Mouse (Mus musculus): ENCODE measurements at regions not wholly inside any gene's neighbourhood (a gene's known extent, or its start where the extent isn't known, plus 50 kb on each side); places are given as distances from the start of the nearest gene placed in this dataset.

- Histone ChIP-seq H3K27me3 (ENCODE audit: control insufficient read depth, insufficient read depth, low read length) (no peaks in the 10 kb centered on the region), H3K9me3 (replicated peaks; ENCODE audit: control insufficient read depth, low read length) (no peaks in the 10 kb centered on the region), H3K4me3 (replicated peaks; ENCODE audit: low read length) (no peak overlapping the region), H3K36me3 (ENCODE audit: control insufficient read depth, insufficient read depth, low read length) (no peaks in the 10 kb centered on the region), H3K27ac (ENCODE audit: low read length) (no peak overlapping the region), H3K9ac (ENCODE audit: low read length) (no peak overlapping the region), H3K4me2 (ENCODE audit: low read depth, low read length) (no peak overlapping the region), H3K4me1 (ENCODE audit: control insufficient read depth, insufficient read depth, low read length) (peaks cover 3% of the 10 kb centered on the region; the same call in 1 of the 2 replicates)
- 0 out of 2 replicates have a peak, but pooled peaks have one; percentile 47 for ATAC-seq (ENCODE audit: insufficient read depth, low FRiP score)
- WGBS: 65% methylated on average over 3 of the region's 3 CpGs
These were observed 65.5 kb upstream of the Gm11983 start for GRCm38 (mm10) chr11:6902991-6903390.

GRCm38 (mm10) chr11:6902271-6902670, 64.8 kb upstream of the Gm11983 start:
- no peak overlapping the region for H3K9ac ChIP-seq (ENCODE audit: low read length)
- no peak overlapping the region for H3K27ac ChIP-seq (ENCODE audit: low read length)
- H3K36me3 ChIP-seq (ENCODE audit: control insufficient read depth, insufficient read depth, low read length): no peaks in the 10 kb centered on the region
- no peaks in the 10 kb centered on the region for H3K27me3 ChIP-seq (ENCODE audit: control insufficient read depth, insufficient read depth, low read length)
- H3K4me2 ChIP-seq (ENCODE audit: low read depth, low read length): no peak overlapping the region
- no peak overlapping the region for H3K4me3 ChIP-seq (replicated peaks; ENCODE audit: low read length)
- no peak for ATAC-seq (ENCODE audit: insufficient read depth, low FRiP score)
- no peaks in the 10 kb centered on the region for H3K9me3 ChIP-seq (replicated peaks; ENCODE audit: control insufficient read depth, low read length)
- WGBS: 65% methylated on average over 3 of the region's 3 CpGs
- H3K4me1 ChIP-seq (ENCODE audit: control insufficient read depth, insufficient read depth, low read length): peaks cover 3% of the 10 kb centered on the region; the same call in 1 of the 2 replicates

- Histone ChIP-seq H3K27me3 (ENCODE audit: control insufficient read depth, insufficient read depth, low read length) (no peaks in the 10 kb centered on the region), H3K9ac (ENCODE audit: low read length) (no peak overlapping the region), H3K36me3 (ENCODE audit: control insufficient read depth, insufficient read depth, low read length) (no peaks in the 10 kb centered on the region), H3K9me3 (replicated peaks; ENCODE audit: control insufficient read depth, low read length) (no peaks in the 10 kb centered on the region), H3K4me2 (ENCODE audit: low read depth, low read length) (no peak overlapping the region), H3K4me1 (ENCODE audit: control insufficient read depth, insufficient read depth, low read length) (peaks cover 3% of the 10 kb centered on the region; the same call in 1 of the 2 replicates), H3K27ac (ENCODE audit: low read length) (no peak overlapping the region), H3K4me3 (replicated peaks; ENCODE audit: low read length) (no peak overlapping the region)
- ATAC-seq (ENCODE audit: insufficient read depth, low FRiP score): no peak
- 47% methylated on average over 11 of the region's 11 CpGs for WGBS
These were observed 63.5 kb upstream of the Gm11983 start for GRCm38 (mm10) chr11:6900769-6901481.

GRCm38 (mm10) chr11:6900357-6900756, 62.9 kb upstream of the Gm11983 start:
- Histone ChIP-seq H3K4me2 (ENCODE audit: low read depth, low read length) (no peak overlapping the region), H3K4me3 (replicated peaks; ENCODE audit: low read length) (no peak overlapping the region), H3K27me3 (ENCODE audit: control insufficient read depth, insufficient read depth, low read length) (no peaks in the 10 kb centered on the region), H3K9me3 (replicated peaks; ENCODE audit: control insufficient read depth, low read length) (no peaks in the 10 kb centered on the region), H3K4me1 (ENCODE audit: control insufficient read depth, insufficient read depth, low read length) (peaks cover 3% of the 10 kb centered on the region; the same call in 1 of the 2 replicates), H3K9ac (ENCODE audit: low read length) (no peak overlapping the region), H3K27ac (ENCODE audit: low read length) (no peak overlapping the region), H3K36me3 (ENCODE audit: control insufficient read depth, insufficient read depth, low read length) (no peaks in the 10 kb centered on the region)
- ATAC-seq (ENCODE audit: insufficient read depth, low FRiP score): no peak
- WGBS: 58% methylated on average over 12 of the region's 12 CpGs

GRCm38 (mm10) chr11:6899271-6900005, 62.0 kb upstream of the Gm11983 start:
- Histone ChIP-seq H3K27me3 (ENCODE audit: control insufficient read depth, insufficient read depth, low read length) (no peaks in the 10 kb centered on the region), H3K9ac (ENCODE audit: low read length) (no peak overlapping the region), H3K4me1 (ENCODE audit: control insufficient read depth, insufficient read depth, low read length) (peaks cover 3% of the 10 kb centered on the region; the same call in 1 of the 2 replicates), H3K9me3 (replicated peaks; ENCODE audit: control insufficient read depth, low read length) (no peaks in the 10 kb centered on the region), H3K27ac (ENCODE audit: low read length) (no peak overlapping the region), H3K4me2 (ENCODE audit: low read depth, low read length) (no peak overlapping the region), H3K4me3 (replicated peaks; ENCODE audit: low read length) (no peak overlapping the region), H3K36me3 (ENCODE audit: control insufficient read depth, insufficient read depth, low read length) (no peaks in the 10 kb centered on the region)
- ATAC-seq (ENCODE audit: insufficient read depth, low FRiP score): no peak
- WGBS: 57% methylated on average over 13 of the region's 13 CpGs

GRCm38 (mm10) chr11:6898357-6899097, 61.1 kb upstream of the Gm11983 start:
- H3K9me3 ChIP-seq (replicated peaks; ENCODE audit: control insufficient read depth, low read length): no peaks in the 10 kb centered on the region
- no peak for ATAC-seq (ENCODE audit: insufficient read depth, low FRiP score)
- H3K36me3 ChIP-seq (ENCODE audit: control insufficient read depth, insufficient read depth, low read length): no peaks in the 10 kb centered on the region
- no peak overlapping the region for H3K4me2 ChIP-seq (ENCODE audit: low read depth, low read length)
- no peak overlapping the region for H3K27ac ChIP-seq (ENCODE audit: low read length)
- H3K9ac ChIP-seq (ENCODE audit: low read length): no peak overlapping the region
- WGBS: 82% methylated on average over 5 of the region's 5 CpGs
- H3K27me3 ChIP-seq (ENCODE audit: control insufficient read depth, insufficient read depth, low read length): no peaks in the 10 kb centered on the region
- peaks cover 3% of the 10 kb centered on the region; the same call in 1 of the 2 replicates for H3K4me1 ChIP-seq (ENCODE audit: control insufficient read depth, insufficient read depth, low read length)
- no peak overlapping the region for H3K4me3 ChIP-seq (replicated peaks; ENCODE audit: low read length)

GRCm38 (mm10) chr11:6895786-6896093, 58.3 kb upstream of the Gm11983 start:
- Histone ChIP-seq H3K9ac (ENCODE audit: low read length) (no peak overlapping the region), H3K9me3 (replicated peaks; ENCODE audit: control insufficient read depth, low read length) (no peaks in the 10 kb centered on the region), H3K27ac (ENCODE audit: low read length) (no peak overlapping the region), H3K4me2 (ENCODE audit: low read depth, low read length) (no peak overlapping the region), H3K36me3 (ENCODE audit: control insufficient read depth, insufficient read depth, low read length) (no peaks in the 10 kb centered on the region), H3K4me3 (replicated peaks; ENCODE audit: low read length) (no peak overlapping the region), H3K4me1 (ENCODE audit: control insufficient read depth, insufficient read depth, low read length) (peaks cover 3% of the 10 kb centered on the region; the same call in 1 of the 2 replicates), H3K27me3 (ENCODE audit: control insufficient read depth, insufficient read depth, low read length) (no peaks in the 10 kb centered on the region)
- WGBS: 26% methylated on average over 8 of the region's 8 CpGs
- no peak for ATAC-seq (ENCODE audit: insufficient read depth, low FRiP score)

- Histone ChIP-seq H3K9me3 (replicated peaks; ENCODE audit: control insufficient read depth, low read length) (no peaks in the 10 kb centered on the region), H3K4me1 (ENCODE audit: control insufficient read depth, insufficient read depth, low read length) (peaks cover 3% of the 10 kb centered on the region; the same call in 1 of the 2 replicates), H3K36me3 (ENCODE audit: control insufficient read depth, insufficient read depth, low read length) (no peaks in the 10 kb centered on the region), H3K27me3 (ENCODE audit: control insufficient read depth, insufficient read depth, low read length) (no peaks in the 10 kb centered on the region), H3K4me2 (ENCODE audit: low read depth, low read length) (no peak overlapping the region), H3K27ac (ENCODE audit: low read length) (no peak overlapping the region), H3K4me3 (replicated peaks; ENCODE audit: low read length) (no peak overlapping the region), H3K9ac (ENCODE audit: low read length) (no peak overlapping the region)
- peak; percentile 35; the same call in 1 of the 2 replicates for ATAC-seq (ENCODE audit: insufficient read depth, low FRiP score)
- 23% methylated on average over 7 of the region's 7 CpGs for WGBS
These were observed 57.7 kb upstream of the Gm11983 start for GRCm38 (mm10) chr11:6894911-6895785.

All from stomach, embryonic 16.5 days (tissue).